Mouse (Mus musculus) megakaryocyte, adult 5-6 weeks (primary cell): Measurements from ENCODE around the gene Pon3. TPM values are rescaled to one million over a fixed set of nuclear protein-coding genes. Genes with fewer than 3 reads are reported as not detected.

Experiments
- ATAC-seq: 2 replicates; pipeline ENCODE4 v1.8.0; 2016; ENCODE audit warnings: mild to moderate bottlenecking, inconsistent platforms; ENCODE audit not compliant: poor library complexity, severe bottlenecking
- total RNA-seq, 2 experiments: library from RNA; stranded (forward) in 1 of 2; stranded (reverse) in 1 of 2; fragments of 153-499, 151-499 nt in 1 of 2; fragments of 221-1000, 200-1000 nt in 1 of 2; gene quantifications; 2 replicates each; pipeline versions ENCODE4 v1.2.3 to v1.2.4; 2015 to 2017

The Pon3 gene
- total RNA-seq, 2 experiments from 2014 or later, result 6.4 to 8.7 TPM

DNA sequence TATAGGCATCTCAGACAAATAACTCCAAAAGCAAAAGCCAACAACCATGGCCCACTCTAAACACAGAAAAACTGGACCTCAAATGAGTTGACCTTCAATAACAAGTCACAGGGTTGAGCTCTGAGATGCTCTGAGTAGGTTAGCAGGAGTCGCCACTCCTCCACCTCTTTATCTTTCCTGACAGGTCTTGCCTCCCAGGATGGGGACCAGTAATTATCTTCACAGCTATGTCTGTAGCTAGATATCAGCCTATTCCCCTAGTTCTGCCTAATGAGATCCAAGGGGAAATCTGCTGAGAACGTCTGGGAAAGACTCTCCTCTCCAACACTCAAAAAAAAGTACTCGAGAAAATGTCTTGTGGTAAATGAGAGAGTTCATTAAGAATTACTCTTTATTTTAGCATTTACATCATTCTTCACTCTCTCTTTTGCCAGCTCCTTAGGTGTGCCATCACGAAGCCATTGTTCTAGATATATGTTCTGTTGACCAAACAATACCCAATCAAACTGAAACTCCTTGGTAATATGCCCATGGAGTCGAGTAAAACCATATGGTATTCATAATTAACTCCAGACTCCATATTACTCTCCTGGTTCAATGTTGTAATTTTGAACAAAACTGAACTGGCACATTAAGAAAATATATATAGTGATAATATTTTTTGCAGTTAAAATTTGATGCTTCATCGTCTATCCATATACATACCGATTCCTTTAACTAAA, 69.7 kb downstream of the Pon3 start:
- no peak for ATAC-seq

DNA sequence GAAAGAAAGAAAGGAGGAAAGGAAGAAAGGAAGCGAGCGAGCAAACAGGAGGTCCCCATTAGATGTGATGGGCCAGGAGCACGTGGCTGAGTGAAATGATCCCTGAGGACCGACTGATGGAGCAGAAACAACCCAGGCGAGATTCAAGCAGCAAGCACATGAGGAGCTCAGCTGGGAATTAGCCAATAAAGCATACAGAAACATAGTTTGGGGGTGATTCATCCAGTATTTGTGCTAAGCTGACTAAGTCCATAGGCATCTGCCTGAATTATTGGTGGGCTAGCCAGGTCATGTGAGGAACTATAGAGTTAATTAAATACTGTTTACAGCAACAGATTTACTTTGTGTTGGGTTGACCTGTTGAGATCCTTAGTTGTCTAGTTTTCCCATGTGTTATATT, 75.4 kb downstream of the Pon3 start:
- ATAC-seq, result no peak

DNA sequence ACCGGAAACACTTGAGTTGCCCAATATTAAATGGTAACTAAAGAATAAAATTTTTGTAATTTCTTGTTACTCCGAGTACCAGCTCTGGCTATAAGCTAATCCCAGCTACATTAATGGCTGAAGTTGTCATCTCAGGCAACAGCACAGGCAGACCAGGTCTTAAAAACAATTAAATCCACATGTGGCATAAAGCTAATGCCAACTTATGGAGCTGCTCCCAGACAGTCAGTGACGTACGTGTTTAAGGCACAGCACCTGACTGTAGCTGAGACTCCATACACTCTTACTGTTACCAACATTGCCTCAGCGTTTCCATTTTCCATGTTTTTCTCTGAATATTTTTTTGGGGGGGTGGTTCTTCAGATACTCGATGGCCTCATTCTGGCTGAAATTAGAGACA, 76.9 kb downstream of the Pon3 start:
- no peak for ATAC-seq

DNA sequence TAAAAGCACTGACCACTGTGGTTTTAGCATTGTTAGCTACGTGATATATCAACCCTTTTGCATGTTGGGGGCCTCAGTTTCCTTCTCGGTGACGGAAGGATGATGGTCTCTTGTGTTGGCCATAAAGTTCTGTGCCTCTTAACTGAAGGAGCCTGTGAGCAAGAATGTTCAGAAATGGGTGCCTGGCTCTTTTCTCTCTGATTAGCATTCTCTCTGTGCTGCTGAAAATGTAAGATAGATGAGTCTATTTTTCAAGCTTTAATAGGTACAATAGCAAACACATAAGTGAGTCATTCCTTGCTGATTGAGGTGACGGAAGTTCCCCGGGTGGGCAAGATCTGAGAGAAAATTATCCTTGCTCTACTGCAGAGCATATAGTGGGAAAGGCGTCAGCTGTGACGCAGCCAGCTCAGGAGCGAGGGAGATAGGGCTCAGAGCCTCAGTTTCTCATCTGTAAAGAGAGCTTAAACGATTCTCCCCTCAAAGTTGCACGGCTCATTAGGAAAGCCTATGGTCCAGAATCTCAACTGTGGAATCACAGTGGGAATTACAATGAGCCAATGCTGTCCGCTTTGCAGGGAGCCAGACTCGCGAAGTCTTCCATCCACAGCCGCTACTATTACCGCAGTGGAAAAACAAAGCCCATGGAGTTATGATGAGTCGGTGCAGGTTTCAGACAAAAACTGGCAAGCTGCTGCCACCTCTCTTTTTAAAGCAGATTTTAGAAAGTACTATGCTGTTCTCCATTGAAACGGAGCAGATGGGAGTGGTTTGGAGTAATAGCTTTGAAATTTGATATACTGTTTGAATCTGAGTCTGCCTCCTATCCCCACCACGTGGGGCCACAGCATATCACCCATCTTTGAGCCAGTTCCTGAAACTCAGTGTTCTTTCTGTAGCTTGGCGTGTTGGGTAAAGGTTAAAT, 77.9 kb downstream of the Pon3 start:
- ATAC-seq, result no peak

DNA sequence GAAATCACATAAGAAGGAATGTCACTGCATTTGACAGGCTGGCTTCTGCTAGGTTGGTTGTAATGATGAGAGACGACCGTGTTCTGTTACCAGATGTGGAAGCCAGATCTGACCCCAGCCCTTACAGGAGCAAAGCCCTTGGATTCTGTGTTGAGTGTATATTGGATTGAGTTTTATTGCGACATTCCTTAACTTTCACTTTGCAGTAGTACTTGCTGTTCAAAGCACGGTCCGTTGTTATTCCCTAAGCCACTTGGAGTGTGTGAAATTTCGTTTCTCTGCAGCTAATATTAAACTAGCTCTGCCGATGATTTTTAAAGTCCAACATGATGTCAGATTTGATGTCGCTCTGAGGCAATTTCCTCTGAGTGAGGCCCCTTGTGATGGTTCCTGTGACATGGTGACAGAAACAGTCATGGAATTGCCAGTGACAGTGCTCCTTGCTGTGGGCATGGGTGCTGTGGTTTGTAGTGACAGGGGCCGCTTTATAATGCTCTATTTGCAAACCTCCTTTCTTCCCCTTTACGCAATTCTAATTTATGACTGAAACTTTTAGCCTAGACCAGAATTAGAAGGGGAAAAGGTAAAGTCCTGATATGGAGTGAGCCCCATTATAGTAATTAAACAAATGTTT, 81.8 kb downstream of the Pon3 start:
- ATAC-seq, result peak; percentile 68

DNA sequence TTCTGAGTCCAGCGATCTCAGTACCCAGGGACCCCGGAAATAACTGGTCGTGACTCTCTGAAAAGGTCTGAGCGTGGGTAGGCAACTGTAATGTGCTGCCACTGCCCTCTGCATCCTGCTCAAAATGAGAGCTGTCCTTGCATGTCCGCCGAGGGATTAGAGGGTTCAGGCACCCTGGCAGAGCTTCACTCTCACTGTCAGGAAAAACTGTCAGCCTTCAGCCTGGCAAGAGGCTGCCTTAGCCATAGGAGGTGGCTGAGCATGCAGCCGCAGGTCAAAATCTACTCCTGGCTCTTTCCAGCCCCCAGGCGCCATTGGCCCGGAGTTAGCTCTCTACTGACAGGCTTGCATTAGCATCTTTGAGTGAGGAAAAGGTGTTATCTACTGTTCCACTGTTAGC, 83.5 kb downstream of the Pon3 start:
- ATAC-seq, result no peak

DNA sequence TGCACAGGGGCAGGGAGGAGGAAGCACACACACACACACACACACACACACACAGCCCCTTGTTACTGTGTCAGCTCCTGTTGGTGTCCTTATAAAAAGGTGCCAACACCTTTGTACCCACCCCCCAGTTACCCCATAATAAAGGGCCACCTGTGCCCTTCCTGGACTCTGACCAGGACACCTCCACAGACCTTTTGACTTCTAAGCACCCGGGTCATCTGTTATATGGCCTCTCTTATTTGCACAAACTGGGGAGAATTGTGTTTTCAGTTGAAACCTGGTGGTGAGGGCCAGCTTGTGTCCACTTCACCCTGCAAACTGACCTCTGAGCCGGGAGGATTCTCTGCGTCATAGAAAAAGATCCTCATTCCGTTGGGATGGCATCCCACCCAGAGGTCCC, 84.7 kb downstream of the Pon3 start:
- ATAC-seq, result no peak

Other genes starting within 250 kb of the Pon3 start
- not detected in 2 replicates for gene Pon1, start 62.3 kb downstream of the Pon3 start, total RNA-seq (2015)
- not detected in 2 replicates for gene Pon1, start 62.3 kb downstream of the Pon3 start, total RNA-seq (2017)
- gene Pon2, start 42.2 kb upstream of the Pon3 start, total RNA-seq (2015), result 79.1 and 110 TPM in 2 replicates
- 45.4 and 55.7 TPM in 2 replicates for gene Pon2, start 42.2 kb upstream of the Pon3 start, total RNA-seq (2017)
- not detected in 2 replicates for gene Asb4, start 127.1 kb upstream of the Pon3 start, total RNA-seq (2015)
- gene Asb4, start 127.1 kb upstream of the Pon3 start, total RNA-seq (2017), result 0.04 TPM in 1 of 2 replicates, not detected in the other
- not detected in 2 replicates for gene Pdk4, start 240.0 kb upstream of the Pon3 start, total RNA-seq (2015)
- not detected in 2 replicates for gene Pdk4, start 240.0 kb upstream of the Pon3 start, total RNA-seq (2017)